Mouse (Mus musculus) layer of hippocampus, adult 2 months (tissue): ENCODE data around the gene Slc20a1. TPM values are rescaled to one million over a fixed set of nuclear protein-coding genes. Genes with fewer than 3 reads are reported as not detected.

Source experiments
- DNase-seq, 2 experiments: peaks; one replicate each; pipeline ENCODE4 v3.0.0; 2022; ENCODE audit warnings: low spot score in 2 of 2
- H3K27ac ChIP-seq: fragments of 200-600 bp; 2 replicates; pipeline ENCODE4 v1.8.1; 2022
- H3K4me3 ChIP-seq: fragments of 200-600 bp; 2 replicates; pipeline ENCODE4 v1.8.1; 2022; ENCODE audit warnings: mild to moderate bottlenecking
- CTCF ChIP-seq: fragments of 200-600 bp; conservative IDR thresholded peaks from 2 replicates; pipeline ENCODE4 v1.8.1; 2022; ENCODE audit warnings: antibody characterized with exemption, mild to moderate bottlenecking, moderate library complexity
- total RNA-seq, 2 experiments: library from RNA; stranded (reverse); gene quantifications; 2 replicates each; pipeline ENCODE4 v1.2.3; 2021

Gene Slc20a1
- total RNA-seq, 2 experiments from 2014 or later: 110 to 124 TPM

- Histone ChIP-seq H3K27ac (no peak overlapping the region), H3K4me3 (no peak overlapping the region)
- no peak for TF ChIP-seq CTCF
- DNase-seq: no peak
Observed at GRCm38 (mm10) chr2:129178182-129178908, 20.2 kb upstream of the Slc20a1 start.

GRCm38 (mm10) chr2:129179946-129180853 lies 18.4 kb upstream of the Slc20a1 start:
- TF ChIP-seq CTCF: no peak
- Histone ChIP-seq H3K4me3 (no peak overlapping the region), H3K27ac (no peak overlapping the region)
- no peak for DNase-seq

- H3K27ac ChIP-seq: no peak overlapping the region
- TF ChIP-seq CTCF: peak; percentile 42
- DNase-seq: no peak
- H3K4me3 ChIP-seq: no peak overlapping the region
Observed at GRCm38 (mm10) chr2:129181509-129181908, 17.1 kb upstream of the Slc20a1 start.

- Histone ChIP-seq H3K4me3 (no peak overlapping the region), H3K27ac (no peak overlapping the region)
- TF ChIP-seq CTCF: no peak
- no peak for DNase-seq
Observed at GRCm38 (mm10) chr2:129182412-129182811, 16.2 kb upstream of the Slc20a1 start.

DNA sequence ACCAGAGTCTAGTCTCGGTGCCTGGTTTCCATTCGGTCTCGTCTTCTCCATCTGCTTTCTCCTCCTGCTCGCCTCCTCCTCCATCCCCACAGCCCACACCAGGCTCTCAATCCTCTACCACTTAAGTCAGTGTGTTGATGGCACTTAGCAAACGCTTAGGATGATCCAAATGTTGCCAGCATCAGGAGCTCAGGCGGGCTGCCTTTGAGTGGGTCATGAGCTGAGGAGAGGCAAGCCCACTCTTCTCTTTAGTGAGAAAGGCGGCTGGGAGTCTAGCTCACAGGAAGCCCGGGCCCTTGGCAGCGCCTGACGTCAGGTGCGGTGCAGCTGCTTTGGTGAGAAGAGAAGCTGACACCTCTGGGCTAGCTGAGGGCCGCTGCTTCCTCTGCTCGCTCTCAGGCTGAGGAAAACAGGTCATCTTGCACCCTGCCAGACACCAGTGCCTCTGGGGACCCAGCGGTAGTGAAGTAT lies 15.0 kb upstream of the Slc20a1 start:
- Histone ChIP-seq H3K4me3 (no peak overlapping the region), H3K27ac (peak overlapping the region; percentile 62; the same call in 1 of the 2 replicates)
- peak; percentile 24 to 53 for DNase-seq
- TF ChIP-seq CTCF: no peak

GRCm38 (mm10) chr2:129184853-129185252 lies 13.7 kb upstream of the Slc20a1 start:
- DNase-seq: no peak
- H3K27ac ChIP-seq: no peak overlapping the region
- no peak overlapping the region for H3K4me3 ChIP-seq
- TF ChIP-seq CTCF: no peak

DNA sequence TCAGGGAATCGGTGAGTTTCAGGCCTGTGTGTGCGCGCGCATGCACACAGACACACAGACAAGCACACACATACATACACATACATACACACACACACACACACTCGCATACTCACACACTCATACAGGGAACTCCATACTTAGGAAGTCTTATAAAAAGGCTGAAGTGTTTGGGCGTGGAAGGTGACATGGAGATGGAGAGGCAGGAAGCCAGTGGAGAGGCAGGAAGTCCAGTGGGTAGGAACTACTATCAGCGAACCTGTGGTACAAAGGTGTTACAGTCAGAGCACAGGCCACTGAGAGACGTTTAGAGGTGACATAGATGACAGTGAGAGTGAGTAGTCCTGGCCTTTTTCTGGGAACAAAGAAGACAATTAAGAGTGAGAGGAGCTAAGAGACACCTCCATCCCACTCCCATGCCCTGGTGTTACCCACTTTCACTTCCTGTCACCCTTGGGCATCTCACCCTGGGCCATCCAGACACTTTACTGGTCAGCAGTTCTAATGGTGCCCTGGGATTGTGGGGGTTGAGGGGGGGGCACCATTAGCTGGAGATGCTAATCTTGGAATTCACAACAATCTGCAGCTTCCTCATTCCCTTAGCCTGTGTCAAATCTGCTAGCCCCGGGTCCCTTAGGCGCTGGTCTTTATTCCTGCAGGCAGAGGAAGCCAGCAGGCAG lies 12.8 kb upstream of the Slc20a1 start:
- TF ChIP-seq CTCF: no peak
- no peak for DNase-seq
- peak overlapping the region; percentile 82 for H3K27ac ChIP-seq
- no peak overlapping the region for H3K4me3 ChIP-seq

GRCm38 (mm10) chr2:129186291-129186919 lies 12.2 kb upstream of the Slc20a1 start:
- peak overlapping the region; percentile 82 for H3K27ac ChIP-seq
- no peak overlapping the region for H3K4me3 ChIP-seq
- no peak for TF ChIP-seq CTCF
- DNase-seq: peak; percentile 16 to 46

DNA sequence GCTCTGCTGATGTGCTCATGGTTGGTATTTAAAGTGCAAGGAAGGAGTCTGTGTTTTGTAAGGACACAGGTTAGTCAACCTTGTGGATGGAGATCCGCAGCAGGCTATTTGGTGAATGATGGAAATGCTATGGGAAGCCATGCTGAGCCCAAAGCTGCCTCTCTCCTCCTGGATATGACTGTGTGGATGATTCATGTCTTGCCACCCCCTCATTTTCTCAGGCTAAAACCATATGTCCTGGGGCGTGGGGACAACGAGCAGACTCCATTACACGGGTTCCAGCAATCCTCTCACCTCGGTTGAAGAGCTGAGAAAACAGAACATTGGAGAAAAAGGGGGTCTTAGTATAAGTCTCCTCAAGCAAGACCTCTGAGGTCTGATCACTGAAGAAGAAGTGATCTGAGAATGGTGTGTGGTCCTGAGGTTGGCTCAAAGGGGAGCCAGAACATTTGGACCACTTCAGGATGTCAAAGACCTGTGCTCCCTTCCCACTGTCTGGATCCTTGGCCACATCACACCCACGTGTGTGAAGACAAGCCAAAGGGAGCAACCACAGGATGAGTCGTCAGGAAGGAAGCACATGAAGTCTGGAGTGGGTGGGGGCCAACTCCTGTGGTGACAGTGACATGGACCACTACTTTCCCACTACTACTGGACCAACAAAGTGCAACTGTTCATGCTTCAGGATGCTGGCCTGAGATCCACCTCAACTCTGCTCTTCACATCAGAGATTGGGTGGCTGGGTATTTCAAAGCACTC lies 6.0 kb upstream of the Slc20a1 start:
- no peak for DNase-seq
- TF ChIP-seq CTCF: no peak
- Histone ChIP-seq H3K4me3 (no peak overlapping the region), H3K27ac (no peak overlapping the region)

- no peak for TF ChIP-seq CTCF
- Histone ChIP-seq H3K27ac (no peak overlapping the region), H3K4me3 (no peak overlapping the region)
- DNase-seq: no peak
Observed at GRCm38 (mm10) chr2:129196317-129196716, 2.2 kb upstream of the Slc20a1 start.

DNA sequence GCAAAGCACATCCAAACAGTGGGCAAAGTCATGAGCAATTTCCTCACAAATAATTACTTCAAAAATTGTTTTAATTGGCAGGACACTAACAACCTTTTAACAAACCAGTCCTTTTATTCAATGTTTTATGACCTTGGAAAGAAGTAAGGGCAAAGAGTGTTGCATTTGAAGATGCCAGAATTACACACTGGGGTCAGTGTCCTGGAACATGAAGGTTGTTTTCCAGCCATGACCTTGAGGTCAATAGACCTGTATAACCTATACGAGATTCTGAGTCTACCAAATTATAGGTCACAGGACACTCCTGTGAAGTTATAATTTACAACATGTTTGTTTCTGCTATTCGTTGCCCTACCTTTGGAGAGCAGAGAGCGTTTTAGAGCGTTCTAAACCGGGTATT lies 1.4 kb upstream of the Slc20a1 start:
- Histone ChIP-seq H3K4me3 (no peak overlapping the region), H3K27ac (peak overlapping the region; percentile 93; the same call in 1 of the 2 replicates)
- DNase-seq: no peak
- no peak for TF ChIP-seq CTCF
